7 mouse cellular contexts compared by ENCODE assay signal in the genomic region with DNA sequence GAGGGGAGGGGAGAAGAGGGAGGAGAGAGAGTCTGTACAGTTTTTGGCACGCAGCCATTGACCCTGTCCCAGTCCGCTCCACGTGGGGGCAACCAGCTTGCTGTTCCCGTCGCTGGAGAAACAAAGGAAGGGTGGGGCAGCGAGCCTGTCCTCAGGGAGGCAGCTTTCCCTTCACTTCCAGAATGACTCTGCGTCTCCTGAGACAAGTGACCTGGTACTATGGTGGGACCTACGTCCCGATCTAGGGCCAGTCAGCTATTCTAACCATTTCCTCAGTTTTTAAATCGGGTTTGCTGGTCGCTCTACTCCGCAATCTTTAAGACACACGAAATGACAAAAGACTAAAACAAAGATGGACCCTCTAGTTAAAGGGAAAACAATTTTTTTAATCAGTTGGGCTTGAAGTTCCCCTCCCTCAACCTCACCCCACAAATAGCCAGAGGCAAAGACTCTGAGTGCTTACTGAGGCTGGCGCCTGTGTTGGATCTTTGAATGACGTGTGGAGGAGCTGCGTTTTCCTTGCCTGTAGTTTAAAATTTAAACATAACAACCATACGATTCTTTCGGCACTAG. TPM values are rescaled to one million over a fixed set of nuclear protein-coding genes. Genes with fewer than 3 reads are reported as not detected.
DNase-seq lines count a peak whose midpoint lies in the region; ATAC-seq lines count a peak whose summit lies in the region.

No protein-coding gene starts in this region.

- H3K36me3 ChIP-seq in hindbrain, embryonic 12.5 days: no peaks in the 10 kb centered on the region
- H3K36me3 ChIP-seq in limb, embryonic 11.5 days (ENCODE audit: control insufficient read depth, insufficient read depth, low read length): no peaks in the 10 kb centered on the region
- H3K36me3 ChIP-seq in midbrain, embryonic 10.5 days: no peaks in the 10 kb centered on the region
- H3K36me3 ChIP-seq in splenic B cell, adult 2 months (ENCODE audit: control insufficient read depth, insufficient read depth, low read length, poor library complexity, severe bottlenecking): no peaks in the 10 kb centered on the region

- H3K4me1 ChIP-seq in hindbrain, embryonic 12.5 days: peaks cover 24% of the 10 kb centered on the region
- H3K4me1 ChIP-seq in limb, embryonic 11.5 days (ENCODE audit: control insufficient read depth, insufficient read depth, low read length): peaks cover 6% of the 10 kb centered on the region
- peaks cover 34% of the 10 kb centered on the region for H3K4me1 ChIP-seq in midbrain, embryonic 10.5 days

- DNase-seq in adrenal gland, adult (ENCODE audit: inconsistent age in 2 of 2, low spot score in 1 of 2): peak; percentile 52 to 82
- peak; percentile 41 for DNase-seq in cerebellum, adult 8-10 months
- DNase-seq in frontal cortex, postnatal 36 days (ENCODE audit: low spot score in 2 of 2): peak; percentile 14 to 20
- peak; percentile 83 for DNase-seq in limb, embryonic 11.5 days (ENCODE audit: low spot score)
- DNase-seq in midbrain, embryonic 10.5 days (ENCODE audit: low spot score): peak; percentile 70
- DNase-seq in splenic B cell, adult 2 months (ENCODE audit: low read depth, low spot score): peak; percentile 26

- H3K27ac ChIP-seq in hindbrain, embryonic 12.5 days: peak overlapping the region; percentile 79
- peak overlapping the region; percentile 75 for H3K27ac ChIP-seq in limb, embryonic 11.5 days (replicated peaks; ENCODE audit: low read depth, low read length)
- H3K27ac ChIP-seq in midbrain, embryonic 10.5 days (replicated peaks): peak overlapping the region; percentile 86

- no peaks in the 10 kb centered on the region for H3K9me3 ChIP-seq in hindbrain, embryonic 12.5 days (replicated peaks)
- H3K9me3 ChIP-seq in limb, embryonic 11.5 days (ENCODE audit: control insufficient read depth, low read length): no peaks in the 10 kb centered on the region
- no peaks in the 10 kb centered on the region for H3K9me3 ChIP-seq in midbrain, embryonic 10.5 days (replicated peaks)

- peaks cover 21% of the 10 kb centered on the region for H3K27me3 ChIP-seq in hindbrain, embryonic 12.5 days
- no peaks in the 10 kb centered on the region for H3K27me3 ChIP-seq in limb, embryonic 11.5 days (ENCODE audit: control insufficient read depth, insufficient read depth, low read length)
- peaks cover 35% of the 10 kb centered on the region for H3K27me3 ChIP-seq in midbrain, embryonic 10.5 days (ENCODE audit: low read depth, poor library complexity, severe bottlenecking)
- no peaks in the 10 kb centered on the region; the same call in 1 of the 2 replicates for H3K27me3 ChIP-seq in splenic B cell, adult 2 months (ENCODE audit: control insufficient read depth, insufficient read depth, low read length, poor library complexity, severe bottlenecking)

- peak overlapping the region; percentile 10 for H3K9ac ChIP-seq in hindbrain, embryonic 12.5 days
- peak overlapping the region; percentile 64 for H3K9ac ChIP-seq in limb, embryonic 11.5 days (ENCODE audit: low read length)

- 4% methylated on average over 18 of the region's 18 CpGs for WGBS in hindbrain, embryonic 12.5 days
- WGBS in limb, embryonic 11.5 days: 5% methylated on average over 18 of the region's 18 CpGs
- WGBS in midbrain, embryonic 10.5 days: 10% methylated on average over 18 of the region's 18 CpGs

- peak overlapping the region; percentile 23 for H3K4me3 ChIP-seq in hindbrain, embryonic 12.5 days
- H3K4me3 ChIP-seq in limb, embryonic 11.5 days (ENCODE audit: low read depth, low read length): 0 out of 2 replicates have a peak overlapping the region, but pooled peaks have one; percentile 16
- peak overlapping the region; percentile 47 for H3K4me3 ChIP-seq in midbrain, embryonic 10.5 days

- peak; percentile 71 for ATAC-seq in hindbrain, embryonic 12.5 days (ENCODE audit: low FRiP score)
- ATAC-seq in limb, embryonic 11.5 days (ENCODE audit: insufficient number of reproducible peaks, low FRiP score, low TSS enrichment, low read depth): peak; percentile 61; the same call in 1 of the 2 replicates

- peak overlapping the region; percentile 55 for H3K4me2 ChIP-seq in hindbrain, embryonic 12.5 days (replicated peaks)
- peak overlapping the region; percentile 43 for H3K4me2 ChIP-seq in limb, embryonic 11.5 days (ENCODE audit: low read depth, severe bottlenecking)

RNA-seq across cellular contexts. Expression of gene Shisal2a, which starts 4.6 kb away (rescaled TPM):
- 3.5 and 5.2 TPM in 2 replicates for polyA plus RNA-seq in hindbrain, embryonic 12.5 days (2016; fragmentation: Nextera tagmentation; extraction: Ambion mirVana)
- polyA plus RNA-seq in limb, embryonic 11.5 days (2014; fragmentation: Nextera tagmentation; extraction: Ambion mirVana): 6.8 and 8.6 TPM in 2 replicates
- polyA plus RNA-seq in midbrain, embryonic 10.5 days (2016; fragmentation: Nextera tagmentation; extraction: Ambion mirVana): 2.2 and 2.6 TPM in 2 replicates

RNA-seq across cellular contexts. Expression of gene Gpx7, which starts 19.0 kb away (rescaled TPM):
- polyA plus RNA-seq in hindbrain, embryonic 12.5 days (2016; fragmentation: Nextera tagmentation; extraction: Ambion mirVana): 58.2 and 59.8 TPM in 2 replicates
- 51.7 and 53.6 TPM in 2 replicates for polyA plus RNA-seq in limb, embryonic 11.5 days (2014; fragmentation: Nextera tagmentation; extraction: Ambion mirVana)
- polyA plus RNA-seq in midbrain, embryonic 10.5 days (2016; fragmentation: Nextera tagmentation; extraction: Ambion mirVana): 52.1 and 52.8 TPM in 2 replicates

RNA-seq across cellular contexts. Expression of gene Coa7, which starts 59.8 kb away (rescaled TPM):
- polyA plus RNA-seq in hindbrain, embryonic 12.5 days (2016; fragmentation: Nextera tagmentation; extraction: Ambion mirVana): 46.6 and 56.9 TPM in 2 replicates
- polyA plus RNA-seq in limb, embryonic 11.5 days (2014; fragmentation: Nextera tagmentation; extraction: Ambion mirVana): 56.3 and 60.7 TPM in 2 replicates
- polyA plus RNA-seq in midbrain, embryonic 10.5 days (2016; fragmentation: Nextera tagmentation; extraction: Ambion mirVana): 66.1 and 76.5 TPM in 2 replicates

Comparison
In these comparisons a context has a peak if more than half of its experiments do, and no peak if none do; other contexts are left out.
1. Peak in every context shown above with its lines: DNase-seq, ATAC-seq, H3K4me3 ChIP-seq and H3K27ac ChIP-seq.
2. DNase-seq: peak in every context shown above with its lines; median percentile 83 in limb, embryonic 11.5 days; 70 in midbrain, embryonic 10.5 days; 67 in adrenal gland, adult; 41 in cerebellum, adult 8-10 months; 26 in splenic B cell, adult 2 months; 17 in frontal cortex, postnatal 36 days.